Mouse (Mus musculus) right cerebral cortex, postnatal 36 days (tissue): ENCODE data around the gene Fas.
A peak's percentile ranks its signal among the peaks of the same experiment; 100 is the strongest.

Experiments
- DNase-seq, 2 experiments: peaks; one replicate each; pipeline ENCODE4 v3.0.0; 2022; ENCODE audit warnings: low spot score in 2 of 2, mixed read lengths in 1 of 2

The Fas gene

GRCm38 (mm10) chr19:34284383-34284782 lies 6.1 kb upstream of the Fas start:
- DNase-seq: no peak

DNA sequence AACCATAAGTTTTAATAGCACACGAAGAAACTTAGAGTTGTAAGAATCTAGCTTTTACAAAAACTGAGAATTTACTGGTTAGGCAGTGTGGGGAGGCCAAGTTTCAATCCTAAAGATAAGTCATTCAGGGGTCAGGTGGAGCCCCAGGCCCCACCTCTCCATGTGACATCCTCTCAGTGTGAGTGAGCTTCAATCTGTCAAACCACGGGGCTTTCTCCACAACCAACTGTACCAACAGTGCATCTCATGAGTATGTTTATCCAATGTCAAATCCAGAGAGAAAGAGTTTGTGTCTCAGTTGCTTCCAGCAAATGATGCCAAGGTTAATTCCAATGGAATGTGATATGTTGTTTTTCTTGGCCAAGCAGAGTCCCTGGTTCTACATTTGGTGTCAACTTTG lies 5.6 kb upstream of the Fas start:
- DNase-seq: no peak

GRCm38 (mm10) chr19:34287221-34287620 lies 3.2 kb upstream of the Fas start:
- DNase-seq: no peak

DNA sequence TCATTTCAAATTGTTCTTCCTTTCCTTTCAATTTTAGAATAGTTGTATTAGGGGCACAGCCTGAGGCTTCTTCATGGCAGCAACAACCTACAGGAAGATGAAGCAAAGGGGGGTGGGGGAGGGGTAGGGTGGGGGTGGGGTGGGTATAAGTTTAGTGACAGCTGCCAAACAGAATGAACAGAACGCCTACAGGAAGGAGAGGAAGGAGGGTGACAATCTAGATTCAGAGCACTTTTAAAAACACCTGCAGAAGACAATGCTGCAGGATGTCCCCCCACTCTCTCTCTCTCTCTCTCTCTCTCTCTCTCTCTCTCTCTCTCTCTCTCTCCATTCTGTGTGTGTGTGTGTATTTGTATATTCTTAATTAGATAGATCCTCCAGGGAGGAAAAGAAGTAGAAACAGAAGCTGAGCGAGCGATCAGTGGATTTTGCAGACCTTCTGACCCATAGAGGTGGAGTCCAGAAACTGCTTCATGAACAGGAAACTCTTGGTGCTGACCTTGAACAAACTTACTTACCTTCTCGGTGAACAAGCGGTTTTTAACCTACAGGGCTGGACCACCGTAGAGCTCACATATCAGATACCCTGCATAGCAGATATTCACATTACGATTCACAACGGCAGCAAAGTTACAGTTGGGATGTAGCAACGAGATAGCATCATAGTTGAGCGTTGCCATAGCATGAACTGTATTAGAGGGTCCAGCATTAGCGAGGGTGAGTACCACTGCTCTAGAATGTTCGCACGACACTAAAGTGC lies 2.6 kb upstream of the Fas start:
- DNase-seq: no peak

DNA sequence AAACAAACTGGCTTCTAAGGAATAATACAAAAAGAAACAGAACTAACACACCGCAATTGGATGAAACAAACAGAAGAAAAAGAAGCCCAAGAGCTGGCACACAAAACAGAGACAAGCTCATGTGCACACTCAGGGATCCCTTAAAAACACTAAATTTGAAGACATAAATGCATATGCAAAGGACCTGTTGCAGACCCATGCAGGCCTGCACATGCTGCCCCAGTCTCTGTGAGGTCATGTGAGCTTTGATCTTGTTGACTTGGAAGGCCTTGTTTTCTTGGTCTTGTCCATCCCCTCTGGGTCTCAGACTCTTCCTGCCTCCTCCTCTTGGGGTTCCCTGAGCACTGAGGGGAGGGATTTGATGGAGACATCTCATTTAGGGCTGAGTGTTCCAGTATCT lies 1.8 kb upstream of the Fas start:
- DNase-seq: no peak

- no peak for DNase-seq
These were observed 441 bp downstream of the Fas start for GRCm38 (mm10) chr19:34290872-34291341.

- no peak for DNase-seq
These were observed 913 bp downstream of the Fas start for GRCm38 (mm10) chr19:34291379-34291778.

GRCm38 (mm10) chr19:34291956-34292355 lies 1.5 kb downstream of the Fas start:
- no peak for DNase-seq

DNA sequence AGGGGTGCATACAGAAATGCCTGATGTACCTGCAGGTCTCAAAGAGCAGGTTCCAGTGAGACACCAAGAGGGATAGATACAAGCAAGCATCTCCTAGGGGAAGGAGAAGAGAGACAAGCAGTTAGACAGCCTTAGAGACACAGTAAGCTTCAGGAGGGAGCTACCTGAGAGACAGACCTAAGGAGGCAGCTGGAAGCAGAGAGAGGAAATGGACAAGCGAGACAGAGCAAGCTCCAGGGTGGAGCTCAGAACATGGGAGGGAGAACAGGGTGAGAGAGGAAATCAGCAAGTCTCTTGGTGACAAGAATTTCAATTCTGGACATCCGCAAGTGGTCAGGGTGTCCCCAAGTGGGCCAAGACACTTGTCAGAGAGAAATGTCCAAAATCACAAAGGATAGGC lies 2.2 kb downstream of the Fas start:
- no peak for DNase-seq

- DNase-seq: no peak
These were observed 3.0 kb downstream of the Fas start for GRCm38 (mm10) chr19:34293376-34293947.

DNA sequence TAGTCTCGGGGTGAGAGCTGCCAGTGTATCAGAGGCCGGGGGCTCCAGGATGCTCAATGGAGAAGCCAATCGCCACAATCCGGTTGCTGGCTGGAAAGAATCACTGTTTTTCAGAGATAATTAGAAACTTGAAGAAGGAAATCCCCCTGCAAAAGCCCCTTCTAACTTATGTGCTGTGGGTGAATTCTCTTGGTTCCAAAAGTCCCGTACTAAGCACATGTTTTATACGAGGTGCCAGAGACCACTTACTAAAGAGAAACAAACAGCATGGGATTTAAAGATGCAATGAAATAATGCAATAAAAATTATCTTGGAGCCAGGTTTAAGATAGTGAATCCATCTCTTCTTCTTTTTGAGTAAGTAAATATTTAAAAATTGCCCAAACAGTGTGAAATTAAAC lies 5.0 kb downstream of the Fas start:
- DNase-seq: no peak

DNA sequence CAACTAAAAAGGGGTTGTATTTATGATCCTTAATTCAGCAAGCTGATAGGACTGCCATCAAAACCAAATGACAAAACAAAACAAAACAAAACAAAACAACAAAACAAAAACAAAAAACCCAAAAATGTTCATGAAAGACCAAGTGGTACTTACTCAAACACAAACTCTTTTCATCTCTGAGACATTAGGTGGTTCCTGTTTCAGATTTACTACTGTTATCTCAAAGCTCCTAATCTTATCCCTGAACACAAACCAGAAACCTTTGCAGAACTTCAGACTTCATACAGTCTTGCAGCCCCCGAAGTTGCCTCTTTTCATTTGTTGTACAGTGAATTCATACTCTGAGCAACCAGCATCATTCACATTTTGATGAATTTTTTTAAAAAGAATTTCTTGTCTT lies 8.1 kb downstream of the Fas start:
- no peak for DNase-seq

DNA sequence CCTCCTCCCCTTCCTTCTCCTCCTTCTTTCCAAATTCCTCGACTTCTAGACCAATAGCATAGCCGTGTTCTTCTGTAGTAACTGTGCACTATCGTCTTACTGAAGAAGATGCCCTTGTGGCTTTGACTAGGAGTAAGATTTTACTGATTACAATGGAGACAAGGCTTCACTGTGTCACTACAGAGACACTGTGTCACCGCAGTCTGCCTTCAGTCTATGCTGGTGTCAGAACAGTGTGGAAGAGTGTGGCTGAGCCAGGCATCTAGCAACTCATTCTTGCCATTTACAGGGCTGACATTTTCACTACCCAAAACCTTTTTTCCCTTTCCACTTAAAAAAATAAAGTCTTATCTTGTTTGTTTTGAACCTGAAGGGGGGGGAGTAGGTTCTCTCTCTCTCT lies 8.8 kb downstream of the Fas start:
- DNase-seq: no peak

- no peak for DNase-seq
These were observed 10.0 kb downstream of the Fas start for GRCm38 (mm10) chr19:34300430-34300829.

- no peak for DNase-seq
These were observed 14.5 kb downstream of the Fas start for GRCm38 (mm10) chr19:34304917-34305316.

DNA sequence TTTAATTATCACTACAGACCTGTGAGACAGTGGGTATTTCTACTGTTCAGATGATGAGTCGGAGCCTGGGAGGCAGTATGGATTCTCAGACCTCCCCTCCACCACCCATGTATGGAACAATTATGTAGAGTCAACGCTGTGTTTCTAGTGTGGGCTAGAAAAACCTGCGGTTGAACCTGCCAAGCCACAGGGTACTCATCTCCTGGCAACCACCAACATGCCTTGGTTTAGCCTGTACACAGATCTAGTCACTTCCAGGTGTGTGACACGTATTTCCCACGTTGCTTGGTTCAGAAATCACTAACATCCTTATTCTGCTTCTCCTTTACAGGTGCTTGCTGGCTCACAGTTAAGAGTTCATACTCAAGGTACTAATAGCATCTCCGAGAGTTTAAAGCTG lies 16.3 kb downstream of the Fas start:
- no peak for DNase-seq

DNA sequence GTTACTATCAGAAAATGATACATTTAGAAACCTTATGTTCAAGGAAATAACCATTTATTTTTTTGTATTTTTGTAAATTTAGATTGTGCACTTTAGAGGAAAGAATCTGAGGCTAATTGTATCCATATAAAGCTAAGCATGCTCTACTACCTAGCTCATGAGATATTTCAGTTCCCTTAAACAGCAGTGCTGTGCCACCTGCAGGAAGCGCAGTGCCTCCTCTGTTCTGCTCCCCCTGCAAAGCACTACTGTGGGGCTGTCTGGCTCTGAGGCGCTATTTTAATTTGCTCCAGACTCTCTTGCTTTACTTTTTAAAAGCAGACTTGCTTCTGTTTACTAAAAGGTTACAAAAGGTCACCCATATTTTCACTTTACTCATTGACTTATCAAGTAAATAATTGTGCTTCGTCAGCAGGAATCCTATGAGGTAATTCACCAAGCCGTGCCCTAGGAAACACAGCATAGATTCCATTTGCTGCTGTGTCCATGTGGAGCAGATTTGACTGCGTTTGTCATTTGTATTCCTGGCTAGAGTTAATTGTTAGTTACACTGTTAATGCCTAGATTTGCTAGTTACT lies 21.8 kb downstream of the Fas start:
- no peak for DNase-seq

DNA sequence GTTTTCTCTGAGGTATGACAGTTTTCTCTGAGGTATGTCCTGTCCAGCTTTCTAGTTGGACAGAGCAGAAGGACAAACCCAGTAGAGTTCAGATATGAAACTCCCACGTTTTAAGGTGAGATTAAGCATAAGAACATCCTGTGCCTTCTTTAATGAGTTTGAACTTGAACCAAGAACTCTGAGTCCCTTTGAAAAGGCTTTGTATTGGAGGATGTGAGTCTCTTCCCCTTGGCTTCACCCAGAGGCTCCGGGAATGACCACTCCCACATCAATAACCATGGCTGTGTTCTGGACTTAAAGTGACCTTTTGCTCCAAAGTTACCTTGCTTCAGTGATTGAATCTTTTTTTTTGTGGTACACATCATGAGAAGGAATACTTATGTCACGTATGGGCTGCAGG lies 37.6 kb downstream of the Fas start:
- no peak for DNase-seq

GRCm38 (mm10) chr19:34334300-34334699 lies 43.8 kb downstream of the Fas start:
- DNase-seq: peak; percentile 22 to 52

- no peak for DNase-seq
These were observed 54.2 kb downstream of the Fas start for GRCm38 (mm10) chr19:34344702-34345101.

GRCm38 (mm10) chr19:34345616-34346267 lies 55.3 kb downstream of the Fas start:
- no peak for DNase-seq

GRCm38 (mm10) chr19:34353291-34353805 lies 62.9 kb downstream of the Fas start:
- DNase-seq: no peak

- no peak for DNase-seq
These were observed 72.2 kb downstream of the Fas start for GRCm38 (mm10) chr19:34362639-34363038.
